In the genomic region with DNA sequence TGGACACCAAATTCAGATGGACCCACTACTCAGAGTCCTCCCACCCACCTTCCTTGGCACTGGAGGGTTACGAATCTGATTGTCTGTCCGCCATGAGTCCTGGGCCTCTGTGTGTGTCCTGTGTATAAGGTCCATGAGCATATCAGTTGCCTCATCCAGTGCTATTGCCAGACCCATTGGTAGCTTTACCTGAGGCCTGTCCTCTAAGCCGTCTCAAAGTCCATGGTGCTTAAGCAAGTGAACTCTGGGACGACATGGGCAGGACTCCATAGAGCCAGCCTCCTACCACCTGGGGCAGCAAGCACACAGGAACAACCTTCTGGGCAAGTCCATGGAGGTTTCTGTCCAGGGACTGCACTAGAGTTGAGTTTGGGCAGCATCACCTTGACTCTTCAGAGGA, we compare ENCODE assay signal across 20 mouse cellular contexts. TPM values are rescaled to one million over a fixed set of nuclear protein-coding genes. Genes with fewer than 3 reads are reported as not detected.
"Had no signal": no experiment of that assay in that cellular context is flagged by ENCODE, and none has a peak within 500 bp of the region (broad histone marks: within the 10 kb centered on the region; RNA-seq: fewer than 3 reads in every experiment).

No protein-coding gene starts in this region.

- H3K27ac ChIP-seq: limb, embryonic 13.5 days; liver, embryonic 15.5 days; macrophage; midbrain, embryonic 12.5 days; midbrain, embryonic 15.5 days; neural tube, embryonic 13.5 days; stomach, embryonic 15.5 days had no signal

- ATAC-seq: midbrain, embryonic 15.5 days had no signal

- H3K4me2 ChIP-seq: limb, embryonic 13.5 days; liver, embryonic 15.5 days; midbrain, embryonic 12.5 days; midbrain, embryonic 15.5 days; neural tube, embryonic 13.5 days; stomach, embryonic 15.5 days had no signal

- H3K27me3 ChIP-seq: liver, embryonic 15.5 days; midbrain, embryonic 12.5 days; midbrain, embryonic 15.5 days; neural tube, embryonic 13.5 days; stomach, embryonic 15.5 days had no signal

- H3K9ac ChIP-seq: limb, embryonic 13.5 days; liver, embryonic 15.5 days; midbrain, embryonic 12.5 days; midbrain, embryonic 15.5 days; neural tube, embryonic 13.5 days; stomach, embryonic 15.5 days had no signal

- H3K4me1 ChIP-seq: liver, embryonic 15.5 days; midbrain, embryonic 12.5 days; midbrain, embryonic 15.5 days; neural tube, embryonic 13.5 days; stomach, embryonic 15.5 days had no signal

- H3K4me3 ChIP-seq: limb, embryonic 13.5 days; liver, embryonic 15.5 days; midbrain, embryonic 12.5 days; midbrain, embryonic 15.5 days; myocyte; neural tube, embryonic 13.5 days; stomach, embryonic 15.5 days had no signal

- DNase-seq: kidney, postnatal 14 days; kidney, postnatal 4 days; left cerebral cortex, postnatal 4 days; liver; lung, adult 2 months; retina, postnatal 1 day; right cerebral cortex, postnatal 25 days; spleen, adult 18-20 months; thymus, adult 18-20 months; thymus, postnatal 36 days had no signal

- H3K9me3 ChIP-seq: limb, embryonic 13.5 days; liver, embryonic 15.5 days; midbrain, embryonic 12.5 days; midbrain, embryonic 15.5 days; neural tube, embryonic 13.5 days; stomach, embryonic 15.5 days had no signal

- H3K36me3 ChIP-seq: limb, embryonic 13.5 days; liver, embryonic 15.5 days; midbrain, embryonic 12.5 days; midbrain, embryonic 15.5 days; neural tube, embryonic 13.5 days; stomach, embryonic 15.5 days had no signal

RNA-seq across cellular contexts. Expression of a gene that starts 54.6 kb away (rescaled TPM):
- total RNA-seq: megakaryocyte, adult 5-6 weeks; neutrophil, adult 5-6 weeks had no signal
- polyA plus RNA-seq: macrophage, myocyte had no signal
